Mouse (Mus musculus) C2C12 (cell line): ENCODE data around the gene Fam241b.

Experiments used
- CEBPB ChIP-seq: IDR thresholded peaks from one replicate; pipeline ENCODE4 v1.6.1; 2011; ENCODE audit warnings: low read depth, mild to moderate bottlenecking, control low read depth, moderate library complexity
- CTCF ChIP-seq: IDR thresholded peaks from one replicate; pipeline ENCODE4 v1.5.1; 2011; ENCODE audit not compliant: control insufficient read depth, insufficient read depth, insufficient read length
- FOSL1 ChIP-seq: IDR thresholded peaks from one replicate; pipeline ENCODE4 v1.8.0; 2011; ENCODE audit warnings: mild to moderate bottlenecking, low read length; ENCODE audit not compliant: poor library complexity, insufficient read depth, severe bottlenecking
- MAX ChIP-seq: IDR thresholded peaks from one replicate; pipeline ENCODE4 v1.6.1; 2011; ENCODE audit warnings: mild to moderate bottlenecking, control low read depth
- MYOD1 ChIP-seq: IDR thresholded peaks from one replicate; pipeline ENCODE4 v1.6.1; 2011; ENCODE audit warnings: low read depth; ENCODE audit not compliant: control insufficient read depth, insufficient read length
- MYOG ChIP-seq: IDR thresholded peaks from one replicate; pipeline ENCODE4 v1.6.1; 2011; ENCODE audit not compliant: control insufficient read depth, insufficient read length; ENCODE audit errors: extremely low read depth
- USF1 ChIP-seq: IDR thresholded peaks from one replicate; pipeline ENCODE4 v1.6.1; 2011; ENCODE audit warnings: low read depth, mild to moderate bottlenecking, control low read depth, moderate library complexity

DNA sequence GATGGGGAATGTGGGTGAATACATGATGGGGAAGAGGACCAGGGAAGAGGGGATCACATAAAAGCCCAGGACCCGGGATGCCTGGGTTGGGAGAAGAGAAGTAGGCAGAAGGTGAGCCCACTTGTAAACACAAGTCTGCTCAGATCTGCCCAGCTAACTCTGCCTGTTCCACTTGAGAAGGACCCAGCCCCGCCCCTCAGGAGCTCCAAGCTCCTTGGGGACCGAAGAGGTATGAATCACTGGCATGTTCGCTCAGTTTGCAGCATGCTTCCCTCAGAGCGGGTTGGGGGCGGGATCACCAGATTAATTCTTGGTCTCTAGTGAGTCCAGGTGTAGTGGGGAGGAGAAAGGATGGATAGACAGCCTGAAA is 32.5 kb downstream of the Fam241b start:
- no peak for TF ChIP-seq CTCF
- no peak for TF ChIP-seq USF1
- TF ChIP-seq MAX, result no peak
- no peak for TF ChIP-seq CEBPB
- TF ChIP-seq MYOD1, result no peak
- TF ChIP-seq MYOG, result no peak
- TF ChIP-seq FOSL1, result no peak
